Mouse (Mus musculus): ENCODE data around the gene Ajuba. TPM values are rescaled to one million over a fixed set of nuclear protein-coding genes. Genes with fewer than 3 reads are reported as not detected.

Ajuba gene
- polyA plus RNA-seq, 1 experiment: 3.5 TPM

DNA sequence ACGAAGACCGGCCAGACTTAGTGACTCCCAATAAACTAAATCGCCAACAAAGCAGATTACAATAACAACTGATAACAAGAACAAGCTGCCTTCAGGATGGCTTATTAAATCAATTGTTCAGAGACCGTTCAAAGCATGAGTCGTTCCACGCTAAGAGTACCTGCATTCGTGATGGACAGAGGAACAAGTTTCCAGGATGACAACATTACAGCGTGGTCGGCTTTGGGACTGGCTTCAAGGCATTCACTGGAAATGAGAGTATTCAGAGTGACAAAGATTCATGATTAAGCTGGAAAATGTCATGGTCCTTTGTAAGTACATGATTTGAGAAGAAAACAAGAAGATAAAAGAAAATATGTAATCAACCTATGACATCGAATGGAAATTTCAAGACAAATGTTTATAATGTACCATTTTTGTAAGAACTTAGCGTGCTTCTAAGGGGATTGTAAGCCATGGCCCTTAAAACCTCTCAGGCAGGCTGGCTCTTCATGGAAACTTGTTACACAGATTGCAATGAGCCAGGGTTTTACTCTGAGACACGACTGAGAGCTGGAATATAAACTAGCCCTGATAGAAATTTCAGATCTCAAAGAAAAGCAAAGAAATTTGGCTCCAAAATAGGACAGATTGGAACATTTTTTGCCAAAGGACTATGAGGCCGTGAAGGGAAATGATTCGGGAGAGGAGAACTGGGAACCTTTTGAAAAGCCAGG is 16.7 kb downstream of the Ajuba start:
- WGBS: 78% methylated on average over 14 of the region's 14 CpGs
- no peak for DNase-seq (ENCODE audit: low read depth, low spot score)

DNA sequence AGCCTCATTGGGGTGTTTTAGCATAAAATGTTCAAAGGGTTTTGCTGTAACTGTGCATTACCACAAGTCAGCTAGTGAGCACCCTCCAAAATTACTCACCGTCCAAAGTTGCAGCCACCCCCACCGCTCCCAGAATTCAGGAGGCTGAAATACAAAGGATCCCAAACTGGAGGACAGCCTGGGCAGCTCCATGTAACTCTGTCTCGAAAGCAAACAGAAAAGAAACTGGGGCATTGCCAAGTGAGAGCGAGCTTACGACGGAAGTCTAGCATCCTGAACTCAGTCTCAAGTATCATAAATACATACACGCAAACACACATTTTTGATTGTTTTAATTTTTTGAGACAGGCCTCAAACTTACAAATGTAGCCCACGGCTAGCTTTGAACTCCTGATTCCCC is 20.0 kb downstream of the Ajuba start:
- DNase-seq (ENCODE audit: low read depth, low spot score): no peak
- WGBS: 54% methylated on average over 8 of the region's 8 CpGs

DNA sequence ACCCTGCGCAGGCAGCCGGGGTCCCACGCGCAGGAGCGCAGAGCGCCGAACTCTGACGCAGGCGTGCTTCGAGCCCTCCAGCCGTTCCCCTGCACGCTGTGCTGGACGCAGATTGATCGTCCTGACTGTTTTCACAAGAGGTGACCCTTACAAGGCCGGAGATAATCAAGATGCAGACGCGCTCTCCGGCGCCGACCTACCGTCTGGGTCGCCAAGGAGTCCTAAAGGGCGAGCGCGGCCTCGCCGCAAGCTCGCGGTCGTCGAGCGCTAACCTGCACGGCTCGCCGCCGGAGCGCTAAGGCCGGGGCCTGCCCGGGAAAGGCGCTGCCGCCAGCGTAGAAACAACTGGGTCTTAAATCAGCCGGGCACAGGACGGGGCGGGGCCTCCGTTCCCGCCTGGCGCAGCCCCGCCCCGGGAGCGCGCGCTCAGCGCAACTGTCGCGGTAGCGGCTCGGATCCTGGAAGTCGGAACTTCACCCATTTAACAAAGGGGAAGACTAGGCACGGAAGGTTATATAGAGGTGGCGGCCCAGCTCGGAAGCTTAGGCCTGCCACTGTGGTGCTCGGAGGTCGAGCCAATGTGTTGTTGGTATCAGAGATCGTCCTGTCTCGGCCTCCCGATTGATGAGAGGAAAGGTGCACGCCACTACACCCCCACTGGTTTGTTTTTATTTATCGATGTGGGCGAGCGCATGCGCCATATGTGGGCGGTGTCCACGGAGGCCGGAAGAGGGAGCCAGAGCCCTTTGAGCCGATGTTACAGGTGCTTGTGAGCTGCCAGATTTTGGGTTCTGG is 23.2 kb downstream of the Ajuba start, which contains the start of gene Haus4:
Haus4 (minus strand) TSS at position 642 of the 795 bp plus-strand sequence.
- under 1% methylated on average over 76 of the region's 76 CpGs for WGBS
- DNase-seq (ENCODE audit: low read depth, low spot score): peak; percentile 66

DNA sequence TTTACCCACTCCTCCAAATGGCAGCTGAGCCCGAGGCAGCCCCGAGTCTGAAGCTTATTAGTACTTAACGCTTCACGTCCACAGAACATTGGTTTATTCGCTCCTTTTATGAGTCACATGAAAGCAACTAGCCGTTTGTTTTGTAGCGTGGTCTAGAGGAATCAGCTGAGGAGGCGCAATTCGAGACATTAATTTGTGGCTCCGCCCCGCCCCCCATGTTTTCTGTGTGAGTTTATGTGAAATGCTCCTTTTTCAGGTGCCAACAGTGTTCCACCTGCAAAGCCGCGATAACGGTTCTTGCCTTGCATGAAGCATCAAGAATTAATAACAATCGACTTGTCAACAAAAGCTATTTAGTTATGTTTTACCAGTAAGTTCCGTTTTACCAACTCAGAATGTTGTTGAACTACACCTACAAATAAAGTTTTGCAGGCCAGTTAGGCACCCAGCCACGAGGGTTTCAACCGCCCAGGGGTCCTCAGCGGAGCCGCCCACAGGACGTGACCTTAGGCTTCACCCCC is 23.8 kb downstream of the Ajuba start:
- 1% methylated on average over 21 of the region's 21 CpGs for WGBS

DNA sequence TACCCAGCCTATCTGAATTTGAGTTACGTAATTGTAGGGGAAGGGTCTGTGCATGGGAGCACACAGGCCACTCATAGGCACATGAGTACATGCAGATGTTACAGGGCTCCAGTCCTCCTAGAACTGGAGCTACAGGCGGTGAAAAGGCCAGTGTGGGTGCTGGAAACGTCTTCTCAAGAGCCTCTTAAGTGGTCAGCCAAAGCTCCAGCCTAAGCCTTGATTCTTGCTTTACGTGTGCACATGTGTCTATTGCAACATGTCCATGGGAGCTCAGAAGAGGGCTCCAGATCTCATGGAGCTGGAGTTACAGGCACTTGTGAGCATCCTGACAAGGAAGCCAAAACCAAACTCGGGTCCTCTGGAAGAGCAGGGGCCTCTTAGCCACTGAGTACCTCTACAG is 32.7 kb downstream of the Ajuba start:
- no peak for DNase-seq (ENCODE audit: low read depth, low spot score)
- WGBS: 93% methylated on average over 5 of the region's 5 CpGs

More for the DNA sequence above, 23.8 kb downstream of the Ajuba start:
- no peak for DNase-seq (ENCODE audit: low read depth, low spot score)

DNA sequence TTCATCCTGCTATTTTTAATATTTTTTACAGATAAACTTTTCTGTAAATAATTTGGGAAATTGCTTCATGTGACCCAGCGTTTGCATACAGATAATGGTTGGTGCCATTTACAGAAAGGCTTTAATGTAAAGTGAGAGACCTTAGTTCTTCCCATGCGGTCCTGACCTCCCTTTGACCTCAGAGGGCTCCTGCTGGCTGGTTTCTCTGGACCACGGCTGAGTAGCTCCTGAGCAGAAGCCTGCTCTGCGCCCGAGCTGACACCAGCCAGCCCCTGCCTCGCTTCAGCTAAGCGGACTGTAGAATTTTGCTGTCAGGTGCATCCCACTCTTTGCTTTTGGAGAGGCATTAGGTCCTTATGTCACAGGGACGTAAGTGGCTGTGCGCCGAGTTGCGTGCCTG is 36.6 kb downstream of the Ajuba start:
- 85% methylated on average over 11 of the region's 11 CpGs for WGBS
- DNase-seq (ENCODE audit: low read depth, low spot score): no peak

DNA sequence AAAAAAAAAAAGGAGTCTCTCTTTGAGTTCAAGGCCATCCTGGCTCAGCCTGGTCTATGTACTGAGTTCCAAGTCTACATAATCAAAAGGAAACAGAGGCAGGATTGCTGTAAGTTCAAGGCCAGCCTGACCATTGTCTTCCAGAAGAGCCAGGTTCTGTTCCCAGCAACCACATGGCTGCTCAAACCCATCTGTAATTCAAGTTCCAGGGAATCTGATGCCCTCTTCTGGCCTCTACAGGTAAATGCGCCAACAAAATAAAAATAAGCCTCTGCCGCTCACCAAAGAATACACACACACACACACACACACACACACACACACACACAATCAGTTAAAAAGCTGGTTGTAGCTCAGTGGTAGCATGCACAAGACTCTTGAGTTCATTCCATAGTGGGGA is 38.8 kb downstream of the Ajuba start:
- WGBS: 98% methylated on average over 2 of the region's 2 CpGs
- no peak for DNase-seq (ENCODE audit: low read depth, low spot score)

DNA sequence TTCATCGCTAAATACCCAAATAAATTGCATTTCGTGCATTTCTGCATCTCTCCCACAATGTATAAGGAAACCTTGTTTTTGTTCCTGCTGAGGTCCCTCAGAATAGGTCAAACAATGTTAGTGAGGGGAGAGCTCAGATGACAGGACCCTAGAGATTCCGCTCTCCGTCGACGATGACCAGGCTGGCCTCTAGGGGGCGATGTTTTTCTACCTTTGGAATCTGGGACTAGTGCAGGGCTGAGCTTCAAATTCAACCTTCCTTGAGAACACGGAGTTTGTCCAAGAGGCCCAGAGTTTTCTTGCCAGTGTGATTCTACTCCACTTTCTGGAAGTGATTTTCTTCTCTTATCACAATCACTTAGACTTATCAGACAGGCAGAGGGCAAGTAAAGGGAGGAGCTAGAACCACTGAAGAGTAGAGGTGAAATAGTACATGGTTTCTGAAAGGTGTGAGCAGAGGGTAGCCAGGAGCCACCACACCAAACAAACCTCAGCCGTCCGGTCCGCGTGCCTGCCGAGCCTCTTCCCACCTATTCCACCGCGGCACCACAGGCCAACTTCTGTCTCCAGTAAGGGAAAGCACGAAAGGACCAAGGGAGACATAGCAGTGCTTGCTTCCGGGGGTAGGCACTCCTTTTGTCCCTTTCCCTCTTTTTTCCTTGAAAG is 48.8 kb downstream of the Ajuba start:
- WGBS: 21% methylated on average over 17 of the region's 17 CpGs

DNA sequence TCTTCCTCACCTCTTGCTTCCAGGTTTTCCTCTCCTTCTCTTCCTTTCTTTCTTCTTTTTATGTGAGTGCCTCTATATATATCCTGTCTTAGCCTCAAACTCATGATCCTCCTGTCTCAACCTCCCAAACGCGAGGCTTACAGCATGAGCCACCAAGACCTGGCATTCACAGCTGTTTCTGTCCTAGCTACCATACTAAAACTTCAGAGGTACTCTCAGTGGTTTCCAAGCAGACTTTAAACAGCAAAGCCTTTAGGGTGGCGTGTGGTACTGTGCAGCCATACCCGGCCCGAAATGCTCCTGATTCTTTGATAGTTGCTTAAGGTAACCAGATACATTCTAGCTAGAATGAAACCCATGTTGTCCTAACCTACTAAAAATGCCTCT is 49.4 kb downstream of the Ajuba start:
- no peak for DNase-seq (ENCODE audit: low read depth, low spot score)

More for the DNA sequence above, 48.8 kb downstream of the Ajuba start:
- DNase-seq (ENCODE audit: low read depth, low spot score): peak; percentile 68

DNA sequence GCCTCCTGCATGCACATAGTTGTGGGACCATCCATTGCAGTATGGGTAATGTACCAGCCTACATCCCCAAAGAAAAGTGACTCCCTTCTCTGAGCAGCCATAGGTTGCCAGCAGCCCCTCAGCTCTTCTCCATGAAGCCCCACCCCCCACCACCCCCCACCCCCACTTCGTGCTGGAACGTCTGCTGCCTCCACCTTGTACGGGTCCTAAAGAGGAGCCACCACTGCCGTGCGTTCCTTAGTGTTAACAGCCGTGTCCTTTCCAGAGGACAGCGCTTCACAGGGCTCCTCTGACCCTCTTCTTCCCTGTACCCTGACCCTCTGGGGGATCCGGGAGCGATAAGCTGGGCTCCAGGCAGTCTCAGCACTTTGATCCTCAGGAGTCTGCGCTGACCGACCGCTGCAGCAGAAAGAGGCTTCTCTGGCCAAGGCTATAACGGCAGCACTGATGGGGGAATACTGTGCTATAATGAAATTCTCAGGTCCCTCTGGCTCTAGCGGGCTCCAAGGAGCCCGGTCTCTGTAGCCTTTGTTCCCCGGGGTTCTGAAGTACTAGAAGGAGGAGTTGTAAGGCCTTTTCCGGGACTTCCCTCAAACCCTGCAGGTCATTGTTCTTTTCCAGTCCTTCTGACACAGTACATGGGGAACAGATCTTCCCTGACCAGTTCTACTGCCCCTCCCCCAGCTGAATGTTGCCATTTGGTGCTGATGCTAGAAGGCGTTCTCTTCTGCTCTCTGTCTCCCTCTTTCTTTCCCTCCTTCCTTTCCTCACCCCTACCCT is 49.9 kb downstream of the Ajuba start:
- DNase-seq (ENCODE audit: low read depth, low spot score): no peak
- 9% methylated on average over 18 of the region's 18 CpGs for WGBS

More for the DNA sequence above, 49.4 kb downstream of the Ajuba start:
- WGBS: 42% methylated on average over 5 of the region's 5 CpGs

DNA sequence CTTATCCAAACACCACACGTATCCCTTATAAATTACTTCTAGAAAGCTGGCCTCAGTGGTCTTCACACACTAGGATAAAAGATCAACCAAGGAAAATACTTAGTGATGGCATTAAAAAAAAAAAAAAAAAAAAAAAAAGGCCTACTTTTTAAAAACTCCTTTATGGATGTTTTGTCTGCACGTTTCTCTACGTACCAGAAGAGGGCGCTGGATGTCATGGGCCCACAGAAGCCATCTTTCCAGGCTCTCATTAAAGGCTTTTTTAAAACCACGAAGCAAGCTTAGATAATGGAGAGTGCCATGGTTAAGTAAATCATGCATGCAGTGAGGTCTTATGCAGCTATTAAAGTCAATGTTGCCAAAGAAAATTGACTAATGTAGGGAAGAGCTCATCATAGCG is 53.8 kb downstream of the Ajuba start:
- DNase-seq (ENCODE audit: low read depth, low spot score): no peak
- 48% methylated on average over 6 of the region's 6 CpGs for WGBS

Other genes with a start within 250 kb of the Ajuba start
- gene Oxa1l, start 216.7 kb downstream of the Ajuba start, polyA plus RNA-seq (2012; rRNA removed): 92.6 and 121 TPM in 2 replicates
- gene Slc7a7, start 159.8 kb downstream of the Ajuba start, polyA plus RNA-seq (2012; rRNA removed): 211 and 290 TPM in 2 replicates
- 315 and 345 TPM in 2 replicates for gene Mrpl52, start 150.6 kb downstream of the Ajuba start, polyA plus RNA-seq (2012; rRNA removed)
- gene Mmp14, start 145.9 kb downstream of the Ajuba start, polyA plus RNA-seq (2012; rRNA removed): 37.7 and 47.3 TPM in 2 replicates
- 192 and 196 TPM in 2 replicates for gene Lrp10, start 113.4 kb downstream of the Ajuba start, polyA plus RNA-seq (2012; rRNA removed)
- 0.07 and 0.19 TPM in 2 replicates for gene Rem2, start 101.5 kb downstream of the Ajuba start, polyA plus RNA-seq (2012; rRNA removed)
- 26.1 and 31.1 TPM in 2 replicates for gene Prmt5, start 60.0 kb downstream of the Ajuba start, polyA plus RNA-seq (2012; rRNA removed)
- gene Haus4, start 22.9 kb downstream of the Ajuba start, polyA plus RNA-seq (2012; rRNA removed): 17.0 and 18.3 TPM in 2 replicates
- 5.5 and 6.9 TPM in 2 replicates for gene 4931414P19Rik, start 28.4 kb upstream of the Ajuba start, polyA plus RNA-seq (2012; rRNA removed)
- gene Psmb5, start 40.5 kb upstream of the Ajuba start, polyA plus RNA-seq (2012; rRNA removed): 182 and 183 TPM in 2 replicates
- not detected in 2 replicates for gene Psmb11, start 43.9 kb upstream of the Ajuba start, polyA plus RNA-seq (2012; rRNA removed)
- not detected in 2 replicates for gene Gm17606, start 63.4 kb upstream of the Ajuba start, polyA plus RNA-seq (2012; rRNA removed)
- gene Cdh24, start 63.8 kb upstream of the Ajuba start, polyA plus RNA-seq (2012; rRNA removed): 3.2 and 4.4 TPM in 2 replicates
- gene 1700123O20Rik, start 108.7 kb upstream of the Ajuba start, polyA plus RNA-seq (2012; rRNA removed): 59.2 and 60.6 TPM in 2 replicates
- 62.6 and 82.5 TPM in 2 replicates for gene Acin1, start 109.4 kb upstream of the Ajuba start, polyA plus RNA-seq (2012; rRNA removed)
- 0.05 TPM in 1 of 2 replicates, not detected in the other for gene Gm29776, start 121.3 kb upstream of the Ajuba start, polyA plus RNA-seq (2012; rRNA removed)
- 0.35 and 1.3 TPM in 2 replicates for gene Cebpe, start 134.6 kb upstream of the Ajuba start, polyA plus RNA-seq (2012; rRNA removed)
- gene Slc7a8, start 204.4 kb upstream of the Ajuba start, polyA plus RNA-seq (2012; rRNA removed): 36.1 and 135 TPM in 2 replicates
- gene Rnf212b, start 236.6 kb upstream of the Ajuba start, polyA plus RNA-seq (2012; rRNA removed): not detected in 2 replicates